Mouse (Mus musculus): ENCODE results near the gene Wnt9b. TPM values are rescaled to one million over a fixed set of nuclear protein-coding genes. Genes with fewer than 3 reads are reported as not detected.

Gene Wnt9b
- total RNA-seq (2023) = not detected

GRCm38 (mm10) chr11:103749306-103750089, at the start of gene Wnt9b:
Gene Wnt9b, minus strand, starts transcription at chr11:103749821.

GRCm38 (mm10) chr11:103773387-103774227, 24.0 kb upstream of the Wnt9b start, which contains the start of gene Wnt3:
Gene Wnt3, plus strand, starts transcription at chr11:103774150.

GRCm38 (mm10) chr11:103697565-103698176, 52.0 kb downstream of the Wnt9b start, which contains the start of gene Gosr2:
Gene Gosr2, minus strand, starts transcription at chr11:103697898.

Other genes with a start within 250 kb of the Wnt9b start
- not detected for gene Lrrc37a, start 245.2 kb downstream of the Wnt9b start, total RNA-seq (2023)
- gene Gm884, start 128.7 kb downstream of the Wnt9b start, total RNA-seq (2023) = not detected
- gene Lyzl6, start 110.9 kb downstream of the Wnt9b start, total RNA-seq (2023) = not detected
- gene Rprml, start 100.3 kb downstream of the Wnt9b start, total RNA-seq (2023) = not detected
- 58.9 TPM for gene Gosr2, start 51.9 kb downstream of the Wnt9b start, total RNA-seq (2023)
- not detected for gene Wnt3, start 24.3 kb upstream of the Wnt9b start, total RNA-seq (2023)
- gene Nsf, start 204.2 kb upstream of the Wnt9b start, total RNA-seq (2023) = 108 TPM
- 26.2 TPM for gene Arf2, start 216.9 kb upstream of the Wnt9b start, total RNA-seq (2023)

Data from CD8-positive naive resting alpha-beta T cell, adult 57 days (primary cell).